Mouse (Mus musculus): ENCODE data around the gene Srgn.
"Not testable (repeated sequence)": the region's sequence is repeated elsewhere in the genome, so short reads cannot be mapped to it uniquely, and the experiment has no call there.

Gene Srgn

GRCm38 (mm10) chr10:62481108-62481852 lies 46.0 kb downstream of the Srgn start:
- DNase-seq: no peak

- no peak for DNase-seq
Measured at GRCm38 (mm10) chr10:62476980-62477379, 50.3 kb downstream of the Srgn start.

- DNase-seq: no peak
Measured at GRCm38 (mm10) chr10:62474944-62475343, 52.3 kb downstream of the Srgn start.

- no peak for DNase-seq
Measured at GRCm38 (mm10) chr10:62471105-62471504, 56.1 kb downstream of the Srgn start.

- DNase-seq: no peak
Measured at GRCm38 (mm10) chr10:62469736-62470135, 57.5 kb downstream of the Srgn start.

GRCm38 (mm10) chr10:62461321-62461720 lies 65.9 kb downstream of the Srgn start:
- DNase-seq: no peak

- DNase-seq: not testable (repeated sequence)
Measured at GRCm38 (mm10) chr10:62452001-62452400, 75.2 kb downstream of the Srgn start.

- no peak for DNase-seq
Measured at GRCm38 (mm10) chr10:62450280-62450640, 77.0 kb downstream of the Srgn start.

- peak; percentile 93 for DNase-seq
Measured at GRCm38 (mm10) chr10:62449364-62450279, 77.6 kb downstream of the Srgn start, which contains the start of the genes 4930507D05Rik and Supv3l1. Gene 4930507D05Rik, plus strand, starts transcription at chr10:62449489. Gene Supv3l1, minus strand, starts transcription at chr10:62449738.
